Mouse (Mus musculus): ENCODE results near the gene Haghl.

DNA sequence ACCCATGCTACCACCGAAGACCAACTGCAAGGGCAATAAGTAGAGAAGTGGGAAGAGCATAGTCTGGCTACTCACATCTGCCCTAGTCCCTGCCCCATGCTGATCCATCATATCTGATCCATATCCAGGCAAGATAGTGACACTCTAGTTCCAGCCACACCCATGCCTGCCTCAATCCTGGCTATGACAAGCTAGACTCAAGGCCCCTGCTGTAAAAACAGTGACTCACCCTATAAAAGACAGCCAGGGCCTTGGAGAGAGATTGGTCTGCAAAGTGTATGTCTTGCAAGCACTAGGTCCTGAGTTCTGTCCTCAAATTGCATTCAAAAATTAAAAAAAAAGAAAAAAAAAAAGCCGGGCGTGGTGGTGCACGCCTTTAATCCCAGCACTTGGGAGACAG, 21.0 kb upstream of the Haghl start:
- TF ChIP-seq CTCF (IDR thresholded peaks at IDR 0.05; ENCODE audit: extremely low read depth, insufficient read depth, low read length): no peak
- TF ChIP-seq POLR2A (IDR thresholded peaks at IDR 0.05; ENCODE audit: extremely low read depth, insufficient read depth, low read length): no peak
